Mouse (Mus musculus) heart, embryonic 14.5 days (tissue): ENCODE results near the gene Nat8f4. TPM values are rescaled to one million over a fixed set of nuclear protein-coding genes. Genes with fewer than 3 reads are reported as not detected.
"Not testable (repeated sequence)": the region's sequence is repeated elsewhere in the genome, so short reads cannot be mapped to it uniquely, and the experiment has no call there.

ENCODE experiments used
- ATAC-seq: fragments of 200-750 bp; cut with Nextera tagmentation; 2 replicates; pipeline ENCODE4 v1.8.0; 2017; ENCODE audit warnings: low read depth, moderate TSS enrichment; ENCODE audit not compliant: insufficient number of reproducible peaks, insufficient read depth, low FRiP score
- H3K27ac ChIP-seq, 2 experiments: fragments of 200-500 bp in 1 of 2; fragments of 300-500 bp in 1 of 2; sonication (generic) in 1 of 2; replicated peaks in 1 of 2; 2 replicates each; pipeline ENCODE4 v1.5.1; 2012 to 2014; ENCODE audit warnings: low read depth in 2 of 2, low read length in 2 of 2, control low read depth in 1 of 2, mild to moderate bottlenecking in 1 of 2, mixed read lengths in 1 of 2; ENCODE audit not compliant: control insufficient read depth in 1 of 2, insufficient read depth in 1 of 2
- H3K27me3 ChIP-seq: fragments of 300-500 bp; sonication (generic); 2 replicates; pipeline ENCODE4 v1.6.1; 2014; ENCODE audit warnings: mild to moderate bottlenecking, low read length, control low read depth; ENCODE audit not compliant: control insufficient read depth, insufficient read depth
- H3K36me3 ChIP-seq: fragments of 300-500 bp; sonication (generic); 2 replicates; pipeline ENCODE4 v1.6.1; 2014; ENCODE audit warnings: mild to moderate bottlenecking, control low read depth, low read length, mixed read lengths; ENCODE audit not compliant: control insufficient read depth, insufficient read depth
- H3K4me1 ChIP-seq, 2 experiments: fragments of 200-500 bp in 1 of 2; fragments of 300-500 bp in 1 of 2; sonication (generic) in 1 of 2; 2 replicates each; pipeline ENCODE4 v1.6.1; 2012 to 2014; ENCODE audit warnings: low read length in 2 of 2, control low read depth in 1 of 2, mixed read lengths in 1 of 2; ENCODE audit not compliant: control insufficient read depth in 2 of 2, insufficient read depth in 2 of 2
- H3K4me2 ChIP-seq: fragments of 300-500 bp; sonication (generic); 2 replicates; pipeline ENCODE4 v1.6.1; 2014; ENCODE audit warnings: mild to moderate bottlenecking, low read length
- H3K4me3 ChIP-seq, 2 experiments: fragments of 200-500 bp in 1 of 2; fragments of 300-500 bp in 1 of 2; sonication (generic) in 1 of 2; 2 replicates each; pipeline ENCODE4 v1.5.1; 2012 to 2014; ENCODE audit warnings: low read length in 2 of 2, mild to moderate bottlenecking in 2 of 2, control low read depth in 1 of 2, low read depth in 1 of 2, moderate library complexity in 1 of 2; ENCODE audit not compliant: control insufficient read depth in 1 of 2, insufficient read depth in 1 of 2
- H3K9ac ChIP-seq: fragments of 300-500 bp; sonication (generic); 2 replicates; pipeline ENCODE4 v1.6.1; 2014; ENCODE audit warnings: mild to moderate bottlenecking, low read length
- H3K9me3 ChIP-seq: fragments of 300-500 bp; sonication (generic); 2 replicates; pipeline ENCODE4 v1.6.1; 2016; ENCODE audit warnings: low read length, control low read depth; ENCODE audit not compliant: control insufficient read depth
- WGBS: fragments of 180-500 bp; shearing (Covaris S2); extraction: QIAGEN DNeasy Blood & Tissue Kit; methylation state at CpG from one replicate; pipeline ENCODE4 v1.1.7; 2014; 5-methylcytosine and 5-hydroxymethylcytosine counted together
- polyA plus RNA-seq: library from polyadenylated mRNA; unstranded; fragments of >200 nt; fragmentation: Nextera tagmentation; extraction: Ambion mirVana; gene quantifications from 2 replicates; pipeline ENCODE4 v1.2.1, GENCODE M21; 2014

Nat8f4 gene
- polyA plus RNA-seq, 1 experiment from 2014 or later, result 2.6 TPM

GRCm38 (mm10) chr6:85929312-85929711 lies 24.6 kb upstream of the Nat8f4 start:
- no peak for ATAC-seq
- WGBS, result 76% methylated on average over 1 of the region's 1 CpGs
- H3K27ac ChIP-seq, result no peak overlapping the region
- no peaks in the 10 kb centered on the region for H3K4me1 ChIP-seq
- H3K4me2 ChIP-seq, result no peak overlapping the region
- H3K4me3 ChIP-seq, result no peak overlapping the region
- no peak overlapping the region for H3K9ac ChIP-seq
- no peaks in the 10 kb centered on the region for H3K27me3 ChIP-seq
- H3K9me3 ChIP-seq, result no peaks in the 10 kb centered on the region
- H3K36me3 ChIP-seq, result peaks cover 66% of the 10 kb centered on the region

DNA sequence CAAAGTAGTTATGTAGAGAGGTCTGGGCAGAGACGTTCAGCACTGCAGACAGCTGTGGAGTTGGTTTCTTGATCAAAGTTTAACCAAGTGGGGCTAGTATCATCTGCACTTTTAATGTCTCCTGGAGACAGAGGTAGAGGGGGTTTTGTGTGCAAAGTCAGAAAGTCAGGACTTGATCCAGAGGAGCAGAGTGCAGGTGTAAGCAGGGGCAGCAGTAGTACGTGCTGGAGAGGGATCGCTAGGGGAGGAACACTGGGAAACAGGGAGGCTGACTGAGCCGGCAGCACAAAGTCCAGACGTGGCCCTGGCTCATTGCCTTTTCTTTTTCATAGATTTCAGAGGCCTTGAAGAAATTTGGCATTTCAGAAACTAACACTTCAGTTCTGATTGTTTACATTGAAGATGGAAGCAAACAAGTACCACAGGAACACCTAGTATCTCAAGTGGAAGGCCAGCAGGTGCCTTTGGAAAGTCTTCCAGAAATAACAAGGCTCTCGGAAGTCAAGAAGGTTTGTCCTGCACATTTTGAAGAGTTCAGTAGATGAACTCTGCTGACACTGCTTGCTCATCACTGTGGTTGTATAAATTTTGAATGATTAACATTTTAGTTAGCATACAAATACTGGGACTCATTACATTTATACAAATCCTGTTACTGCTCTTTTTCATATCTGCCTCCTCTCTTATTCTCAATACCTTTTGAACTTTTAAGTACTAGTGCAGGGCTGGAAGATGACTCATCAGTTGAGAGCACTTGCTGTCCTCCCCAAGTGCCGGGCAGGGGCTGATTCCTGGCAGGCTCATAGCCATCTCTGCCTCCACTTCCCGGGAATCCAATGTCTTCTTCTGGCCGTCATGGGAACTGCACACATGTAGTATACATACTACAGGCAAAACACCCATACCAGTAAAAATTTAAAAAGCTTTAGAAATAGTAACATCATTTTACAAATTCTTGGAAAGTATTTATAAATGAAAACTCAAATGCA lies 23.1 kb upstream of the Nat8f4 start:
- Histone ChIP-seq H3K27ac (no peak overlapping the region), H3K27me3 (no peaks in the 10 kb centered on the region), H3K9ac (no peak overlapping the region), H3K9me3 (no peaks in the 10 kb centered on the region), H3K36me3 (peaks cover 68% of the 10 kb centered on the region), H3K4me2 (no peak overlapping the region), H3K4me3 (no peak overlapping the region), H3K4me1 (no peaks in the 10 kb centered on the region)
- ATAC-seq, result no peak
- 84% methylated on average over 9 of the region's 9 CpGs for WGBS

GRCm38 (mm10) chr6:85926709-85927108 lies 22.0 kb upstream of the Nat8f4 start:
- no peak for ATAC-seq
- Histone ChIP-seq H3K36me3 (peaks cover 77% of the 10 kb centered on the region), H3K27ac (no peak overlapping the region), H3K4me2 (no peak overlapping the region), H3K27me3 (no peaks in the 10 kb centered on the region), H3K9me3 (no peaks in the 10 kb centered on the region), H3K4me1 (no peaks in the 10 kb centered on the region), H3K4me3 (no peak overlapping the region), H3K9ac (no peak overlapping the region)
- WGBS, result 89% methylated on average over 1 of the region's 1 CpGs

- Histone ChIP-seq H3K4me3 (no peak overlapping the region), H3K27ac (no peak overlapping the region), H3K9ac (no peak overlapping the region), H3K4me1 (no peaks in the 10 kb centered on the region), H3K4me2 (no peak overlapping the region), H3K36me3 (peaks cover 58% of the 10 kb centered on the region), H3K9me3 (no peaks in the 10 kb centered on the region), H3K27me3 (no peaks in the 10 kb centered on the region)
- no peak for ATAC-seq
- 95% methylated on average over 1 of the region's 1 CpGs for WGBS
Measured at GRCm38 (mm10) chr6:85923643-85924042, 19.0 kb upstream of the Nat8f4 start.

DNA sequence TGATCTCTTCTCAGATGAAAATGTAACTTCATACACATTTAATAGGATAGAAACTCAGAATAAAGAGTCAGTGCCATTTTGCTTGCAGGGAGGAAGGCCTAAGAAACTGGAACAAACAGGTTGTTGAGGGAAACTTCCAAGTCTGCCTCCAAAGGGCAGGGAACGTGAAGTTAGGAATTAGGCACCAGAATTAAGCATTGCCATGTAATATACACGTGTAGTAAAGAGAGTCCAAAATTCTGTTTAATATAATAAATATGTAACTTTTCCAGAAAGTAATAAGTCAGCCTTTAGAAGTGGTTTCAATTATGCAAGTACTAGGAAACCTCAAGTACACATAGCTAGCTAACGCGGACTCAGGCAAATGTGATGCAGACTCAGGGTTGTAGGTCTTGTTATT lies 14.7 kb upstream of the Nat8f4 start:
- WGBS, result 95% methylated on average over 4 of the region's 4 CpGs
- no peaks in the 10 kb centered on the region for H3K27me3 ChIP-seq
- no peak for ATAC-seq
- no peak overlapping the region for H3K4me2 ChIP-seq
- no peak overlapping the region for H3K27ac ChIP-seq
- no peak overlapping the region for H3K9ac ChIP-seq
- H3K9me3 ChIP-seq, result no peaks in the 10 kb centered on the region
- peaks cover 0 to 8% of the 10 kb centered on the region in 2 experiments; a peak in 2 of 4 replicates for H3K4me1 ChIP-seq
- peaks cover 19% of the 10 kb centered on the region for H3K36me3 ChIP-seq
- H3K4me3 ChIP-seq, result no peak overlapping the region

- H3K4me3 ChIP-seq, H3K27me3 ChIP-seq, H3K4me2 ChIP-seq, ATAC-seq, H3K9me3 ChIP-seq, H3K9ac ChIP-seq, H3K4me1 ChIP-seq, H3K27ac ChIP-seq: not testable (repeated sequence)
- peaks cover 16% of the 10 kb centered on the region for H3K36me3 ChIP-seq
- 93% methylated on average over 3 of the region's 3 CpGs for WGBS
Measured at GRCm38 (mm10) chr6:85918341-85918740, 13.7 kb upstream of the Nat8f4 start.

DNA sequence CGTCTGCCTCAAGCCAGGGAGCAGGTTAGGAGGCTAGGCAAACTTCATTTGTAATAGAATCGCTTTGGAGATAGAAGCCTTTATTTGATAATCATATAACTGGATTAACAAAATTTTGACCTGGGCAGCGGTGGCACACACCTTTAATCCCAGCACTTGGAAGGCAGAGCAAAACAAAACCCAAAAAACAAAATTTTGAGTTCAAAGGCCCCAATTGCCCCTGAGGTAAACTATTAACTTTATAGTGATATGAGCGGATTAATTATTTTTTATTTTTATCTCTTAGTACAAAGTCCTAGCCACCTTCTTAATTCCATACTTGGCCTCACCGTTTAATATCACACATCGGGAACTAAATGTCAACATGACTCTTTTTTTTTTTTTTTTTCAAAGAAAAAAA lies 11.9 kb upstream of the Nat8f4 start:
- H3K4me2 ChIP-seq, result peak overlapping the region; percentile 78
- peak overlapping the region in 1 of 2 experiments; percentile 76; a peak in 2 of 4 replicates for H3K27ac ChIP-seq
- ATAC-seq, result no peak
- peak overlapping the region; percentile 56 to 82; a peak in 3 of 4 replicates for H3K4me3 ChIP-seq
- H3K9ac ChIP-seq, result peak overlapping the region; percentile 81
- no peaks in the 10 kb centered on the region for H3K27me3 ChIP-seq
- peaks cover 0 to 8% of the 10 kb centered on the region in 2 experiments; a peak in 2 of 4 replicates for H3K4me1 ChIP-seq
- no peaks in the 10 kb centered on the region for H3K9me3 ChIP-seq
- H3K36me3 ChIP-seq, result peaks cover 3% of the 10 kb centered on the region; the same call in 1 of the 2 replicates
- WGBS, result 86% methylated on average over 6 of the region's 6 CpGs
